Comparison of ENCODE assay signal across 14 mouse cellular contexts in genomic region chr16:49369450-49369849, GRCm38 (mm10).
DNase-seq lines count a peak whose midpoint lies in the region; ATAC-seq lines count a peak whose summit lies in the region.
"Had no signal": no experiment of that assay in that cellular context is flagged by ENCODE, and none has a peak within 500 bp of the region (broad histone marks: within the 10 kb centered on the region; RNA-seq: fewer than 3 reads in every experiment).

No protein-coding gene starts in this region.

- no peaks in the 10 kb centered on the region for H3K36me3 ChIP-seq in forebrain, embryonic 15.5 days
- H3K36me3 ChIP-seq: intestine, embryonic 15.5 days; midbrain, embryonic 13.5 days; neural tube, embryonic 15.5 days had no signal

- no peaks in the 10 kb centered on the region for H3K27me3 ChIP-seq in forebrain, embryonic 15.5 days
- H3K27me3 ChIP-seq: intestine, embryonic 15.5 days; midbrain, embryonic 13.5 days; neural tube, embryonic 15.5 days had no signal

- H3K4me2 ChIP-seq in forebrain, embryonic 15.5 days (replicated peaks): no peak overlapping the region
- H3K4me2 ChIP-seq: intestine, embryonic 15.5 days; midbrain, embryonic 13.5 days; neural tube, embryonic 15.5 days had no signal

- no peaks in the 10 kb centered on the region for H3K9me3 ChIP-seq in forebrain, embryonic 15.5 days
- H3K9me3 ChIP-seq: intestine, embryonic 15.5 days; midbrain, embryonic 13.5 days; neural tube, embryonic 15.5 days had no signal

- no peak for ATAC-seq in forebrain, embryonic 15.5 days (replicated peaks)
- ATAC-seq: intestine, embryonic 15.5 days; midbrain, embryonic 13.5 days had no signal

- no peak overlapping the region for H3K4me3 ChIP-seq in forebrain, embryonic 15.5 days
- H3K4me3 ChIP-seq: intestine, embryonic 15.5 days; midbrain, embryonic 13.5 days; neural tube, embryonic 15.5 days had no signal

- 86% methylated on average over 9 of the region's 9 CpGs for WGBS in forebrain, embryonic 15.5 days

- H3K27ac ChIP-seq in forebrain, embryonic 15.5 days (replicated peaks): no peak overlapping the region
- H3K27ac ChIP-seq: intestine, embryonic 15.5 days; midbrain, embryonic 13.5 days; neural tube, embryonic 15.5 days had no signal

- peak; percentile 6 to 13 for DNase-seq in cerebellum, postnatal 14 days
- DNase-seq in cerebellum, adult 9-10 months: no peak
- DNase-seq in kidney, postnatal 10 days: peak; percentile 4
- no peak for DNase-seq in kidney, adult 8-10 months
- DNase-seq in heart, postnatal 14 days: peak; percentile 32 to 37
- peak; percentile 5 for DNase-seq in ovary, postnatal 14 days (ENCODE audit: low spot score)
- DNase-seq in kidney, adult 9 months: no peak
- DNase-seq: B cell, adult 2 months; liver; thymus, postnatal 36 days had no signal

- intact Hi-C loops in heart, postnatal 14 days (cut with DNase I): no loop called here

- no peak overlapping the region for H3K9ac ChIP-seq in forebrain, embryonic 15.5 days (replicated peaks)
- H3K9ac ChIP-seq: intestine, embryonic 15.5 days; midbrain, embryonic 13.5 days; neural tube, embryonic 15.5 days had no signal

- no peaks in the 10 kb centered on the region for H3K4me1 ChIP-seq in forebrain, embryonic 15.5 days
- H3K4me1 ChIP-seq: intestine, embryonic 15.5 days; midbrain, embryonic 13.5 days; neural tube, embryonic 15.5 days had no signal

Comparison
In these comparisons a context has a peak if more than half of its experiments do, and no peak if none do; other contexts are left out.
1. DNase-seq: peak in cerebellum, postnatal 14 days (2 of 2), kidney, postnatal 10 days (single experiment), heart, postnatal 14 days (2 of 2) and ovary, postnatal 14 days (single experiment); none in cerebellum, adult 9-10 months (single experiment), kidney, adult 8-10 months (0 of 2) and kidney, adult 9 months (single experiment).